Mouse (Mus musculus): ENCODE measurements around the gene Ccdc36. TPM values are rescaled to one million over a fixed set of nuclear protein-coding genes. Genes with fewer than 3 reads are reported as not detected.

The Ccdc36 gene
- polyA plus RNA-seq (2015; fragmentation: Nextera tagmentation; extraction: Ambion mirVana) = 1.6 and 1.7 TPM in 2 replicates

DNA sequence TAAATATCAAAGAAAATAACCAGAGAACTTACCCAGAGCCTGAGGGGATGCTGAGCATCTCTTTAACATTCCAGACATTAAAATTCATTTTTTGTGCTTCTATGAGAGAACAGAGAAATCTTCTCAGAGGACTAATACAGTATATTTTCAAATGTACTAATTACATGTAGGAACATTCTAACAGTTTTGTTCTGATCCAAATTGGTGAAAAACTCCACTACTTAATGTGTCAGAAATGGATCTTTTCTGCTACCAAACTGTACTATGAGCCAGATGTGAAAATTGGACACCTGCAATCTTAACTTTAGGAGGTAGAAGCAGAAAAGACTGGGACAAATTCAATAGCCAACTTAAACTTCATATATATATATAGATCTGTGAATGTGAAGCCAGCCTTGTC is at the start of gene Ccdc36:
Ccdc36 (minus strand) TSS at position 101 of the 400 bp plus-strand sequence.
- Histone ChIP-seq H3K9me3 (ENCODE audit: control insufficient read depth, low read length) (no peaks in the 10 kb centered on the region), H3K9ac (ENCODE audit: low read depth, low read length) (no peak within 1 kb of the TSS), H3K4me3 (ENCODE audit: low read length) (no peak within 1 kb of the TSS), H3K27ac (ENCODE audit: low read depth, low read length) (no peak within 1 kb of the TSS), H3K4me1 (ENCODE audit: control insufficient read depth, insufficient read depth, low read depth, low read length) (no peaks in the 10 kb centered on the region), H3K36me3 (ENCODE audit: control insufficient read depth, insufficient read depth, low read length) (no peaks in the 10 kb centered on the region), H3K27me3 (replicated peaks; ENCODE audit: control insufficient read depth, insufficient read depth, low read length) (no peaks in the 10 kb centered on the region), H3K4me2 (ENCODE audit: low read length) (no peak within 1 kb of the TSS)
- ATAC-seq = no peak

DNA sequence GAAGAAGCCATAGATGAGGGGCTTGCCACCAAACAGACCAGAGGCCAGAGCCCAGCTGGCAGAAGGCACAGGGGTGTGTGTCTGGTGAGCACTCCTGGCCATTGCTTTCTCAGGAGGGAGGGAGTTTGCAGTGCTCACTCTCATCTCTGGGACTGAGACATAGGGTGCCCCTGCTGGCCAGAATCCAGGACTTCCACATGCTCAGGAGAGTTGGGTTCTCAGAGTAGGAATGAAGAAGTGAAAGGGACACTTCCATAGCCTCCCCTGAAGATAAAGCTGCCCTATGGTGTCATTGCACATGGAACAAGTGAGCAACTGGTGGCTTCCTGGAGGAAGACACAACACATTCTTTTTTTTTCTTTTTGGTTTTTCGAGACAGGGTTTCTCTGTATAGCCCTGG is 46.2 kb upstream of the Ccdc36 start:
- ATAC-seq = no peak
- Histone ChIP-seq H3K4me1 (ENCODE audit: control insufficient read depth, insufficient read depth, low read depth, low read length) (peaks cover 11% of the 10 kb centered on the region), H3K36me3 (ENCODE audit: control insufficient read depth, insufficient read depth, low read length) (no peaks in the 10 kb centered on the region), H3K4me2 (ENCODE audit: low read length) (no peak overlapping the region), H3K27ac (ENCODE audit: low read depth, low read length) (no peak overlapping the region), H3K4me3 (ENCODE audit: low read length) (no peak overlapping the region), H3K27me3 (replicated peaks; ENCODE audit: control insufficient read depth, insufficient read depth, low read length) (no peaks in the 10 kb centered on the region), H3K9ac (ENCODE audit: low read depth, low read length) (no peak overlapping the region), H3K9me3 (ENCODE audit: control insufficient read depth, low read length) (no peaks in the 10 kb centered on the region)
- WGBS = 50% methylated on average over 1 of the region's 1 CpGs

DNA sequence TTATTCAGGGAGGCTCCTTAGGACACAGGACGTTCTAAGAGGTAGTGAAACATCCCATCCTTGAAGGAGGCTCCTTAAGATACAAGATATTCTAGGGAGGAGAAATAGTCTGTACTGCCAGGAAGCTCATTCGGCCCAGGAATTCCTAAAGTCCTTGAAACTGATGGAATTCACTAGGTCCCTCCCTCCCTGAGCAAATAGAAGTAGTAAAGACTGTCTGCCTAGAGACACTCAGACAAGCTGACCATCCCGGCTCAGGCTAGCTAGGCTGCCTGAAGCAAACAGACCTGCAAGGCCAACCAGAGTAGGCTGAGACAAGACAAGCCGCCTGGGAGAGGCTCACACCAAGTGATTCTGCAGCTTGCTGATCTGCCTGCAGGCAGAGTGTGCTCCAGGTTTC is 41.6 kb upstream of the Ccdc36 start:
- Histone ChIP-seq H3K4me1 (ENCODE audit: control insufficient read depth, insufficient read depth, low read depth, low read length) (no peaks in the 10 kb centered on the region), H3K9ac (ENCODE audit: low read depth, low read length) (no peak overlapping the region), H3K9me3 (ENCODE audit: control insufficient read depth, low read length) (no peaks in the 10 kb centered on the region), H3K27ac (ENCODE audit: low read depth, low read length) (no peak overlapping the region), H3K27me3 (replicated peaks; ENCODE audit: control insufficient read depth, insufficient read depth, low read length) (no peaks in the 10 kb centered on the region), H3K4me2 (ENCODE audit: low read length) (no peak overlapping the region), H3K36me3 (ENCODE audit: control insufficient read depth, insufficient read depth, low read length) (peaks cover 5% of the 10 kb centered on the region), H3K4me3 (ENCODE audit: low read length) (no peak overlapping the region)
- WGBS = 74% methylated on average over 4 of the region's 4 CpGs
- no peak for ATAC-seq

DNA sequence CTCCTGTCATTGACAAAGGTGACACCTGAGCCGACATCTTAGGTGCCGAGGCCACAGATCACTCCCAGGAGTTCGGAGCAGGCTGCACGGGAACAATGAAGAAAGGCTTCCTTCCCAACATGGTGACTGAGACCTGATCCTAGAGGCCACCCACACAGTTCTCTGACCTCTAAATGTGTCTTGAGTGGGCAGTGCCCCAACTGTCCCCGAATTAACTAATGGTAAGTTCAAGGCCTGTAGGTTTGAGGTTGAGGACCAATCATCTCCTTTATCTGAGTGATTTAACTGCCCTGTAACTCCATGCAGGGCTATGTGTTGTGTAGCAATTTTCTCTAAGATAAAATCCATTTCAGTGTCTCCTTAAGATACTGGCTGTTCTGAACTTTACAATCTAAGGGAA is 41.1 kb upstream of the Ccdc36 start:
- ATAC-seq = no peak
- 85% methylated on average over 5 of the region's 5 CpGs for WGBS
- no peaks in the 10 kb centered on the region for H3K27me3 ChIP-seq (replicated peaks; ENCODE audit: control insufficient read depth, insufficient read depth, low read length)
- H3K4me1 ChIP-seq (ENCODE audit: control insufficient read depth, insufficient read depth, low read depth, low read length) = no peaks in the 10 kb centered on the region
- no peak overlapping the region for H3K4me2 ChIP-seq (ENCODE audit: low read length)
- peaks cover 6% of the 10 kb centered on the region for H3K36me3 ChIP-seq (ENCODE audit: control insufficient read depth, insufficient read depth, low read length)
- no peaks in the 10 kb centered on the region for H3K9me3 ChIP-seq (ENCODE audit: control insufficient read depth, low read length)
- no peak overlapping the region for H3K9ac ChIP-seq (ENCODE audit: low read depth, low read length)
- H3K4me3 ChIP-seq (ENCODE audit: low read length) = no peak overlapping the region
- no peak overlapping the region for H3K27ac ChIP-seq (ENCODE audit: low read depth, low read length)

GRCm38 (mm10) chr9:108466219-108466618 is 37.9 kb upstream of the Ccdc36 start:
- peaks cover 11% of the 10 kb centered on the region for H3K4me1 ChIP-seq (ENCODE audit: control insufficient read depth, insufficient read depth, low read depth, low read length)
- no peaks in the 10 kb centered on the region for H3K27me3 ChIP-seq (replicated peaks; ENCODE audit: control insufficient read depth, insufficient read depth, low read length)

GRCm38 (mm10) chr9:108463713-108464112 is 35.4 kb upstream of the Ccdc36 start:
- no peak overlapping the region for H3K4me2 ChIP-seq (ENCODE audit: low read length)
- 90% methylated on average over 9 of the region's 9 CpGs for WGBS
- no peak for ATAC-seq
- no peaks in the 10 kb centered on the region for H3K27me3 ChIP-seq (replicated peaks; ENCODE audit: control insufficient read depth, insufficient read depth, low read length)
- no peak overlapping the region for H3K9ac ChIP-seq (ENCODE audit: low read depth, low read length)
- no peaks in the 10 kb centered on the region for H3K9me3 ChIP-seq (ENCODE audit: control insufficient read depth, low read length)
- no peak overlapping the region for H3K27ac ChIP-seq (ENCODE audit: low read depth, low read length)
- H3K4me1 ChIP-seq (ENCODE audit: control insufficient read depth, insufficient read depth, low read depth, low read length) = peaks cover 13% of the 10 kb centered on the region
- peaks cover 20% of the 10 kb centered on the region for H3K36me3 ChIP-seq (ENCODE audit: control insufficient read depth, insufficient read depth, low read length)
- no peak overlapping the region for H3K4me3 ChIP-seq (ENCODE audit: low read length)

More at GRCm38 (mm10) chr9:108466219-108466618, 37.9 kb upstream of the Ccdc36 start:
- Histone ChIP-seq H3K27ac (ENCODE audit: low read depth, low read length) (no peak overlapping the region), H3K9me3 (ENCODE audit: control insufficient read depth, low read length) (no peaks in the 10 kb centered on the region), H3K36me3 (ENCODE audit: control insufficient read depth, insufficient read depth, low read length) (peaks cover 20% of the 10 kb centered on the region), H3K4me3 (ENCODE audit: low read length) (no peak overlapping the region), H3K4me2 (ENCODE audit: low read length) (no peak overlapping the region), H3K9ac (ENCODE audit: low read depth, low read length) (no peak overlapping the region)
- WGBS = 93% methylated on average over 2 of the region's 2 CpGs
- no peak for ATAC-seq

- ATAC-seq = no peak
- H3K27ac ChIP-seq (ENCODE audit: low read depth, low read length) = no peak overlapping the region
Observed at GRCm38 (mm10) chr9:108462192-108462591, 33.9 kb upstream of the Ccdc36 start.

DNA sequence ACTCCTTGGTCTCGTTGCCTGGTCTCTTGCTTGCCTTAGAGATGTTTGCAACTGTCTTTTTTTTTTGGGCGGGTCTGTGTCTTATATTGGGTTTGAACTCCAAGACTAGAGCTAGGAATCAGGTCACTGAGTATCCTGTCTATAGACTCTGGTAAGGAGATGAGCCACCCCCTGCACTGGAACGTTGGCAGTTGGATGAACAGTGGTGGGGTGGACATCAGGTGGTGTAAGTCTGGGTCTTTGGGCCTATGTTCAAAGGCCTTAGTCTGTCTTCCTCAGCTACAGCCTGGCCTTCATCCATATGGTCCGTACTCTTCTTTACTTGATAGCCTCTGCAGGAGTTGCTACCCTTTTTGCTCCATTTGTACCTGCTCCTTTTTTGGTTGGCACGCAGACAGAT is 33.4 kb upstream of the Ccdc36 start:
- no peak overlapping the region for H3K27ac ChIP-seq (ENCODE audit: low read depth, low read length)
- peaks cover 13% of the 10 kb centered on the region for H3K4me1 ChIP-seq (ENCODE audit: control insufficient read depth, insufficient read depth, low read depth, low read length)
- H3K4me2 ChIP-seq (ENCODE audit: low read length) = peak overlapping the region; percentile 97
- no peaks in the 10 kb centered on the region for H3K27me3 ChIP-seq (replicated peaks; ENCODE audit: control insufficient read depth, insufficient read depth, low read length)
- H3K36me3 ChIP-seq (ENCODE audit: control insufficient read depth, insufficient read depth, low read length) = peaks cover 20% of the 10 kb centered on the region
- peak overlapping the region; percentile 87 for H3K4me3 ChIP-seq (ENCODE audit: low read length)
- 89% methylated on average over 5 of the region's 5 CpGs for WGBS
- H3K9me3 ChIP-seq (ENCODE audit: control insufficient read depth, low read length) = no peaks in the 10 kb centered on the region
- ATAC-seq = no peak
- H3K9ac ChIP-seq (ENCODE audit: low read depth, low read length) = no peak overlapping the region

More at GRCm38 (mm10) chr9:108462192-108462591, 33.9 kb upstream of the Ccdc36 start:
- Histone ChIP-seq H3K4me1 (ENCODE audit: control insufficient read depth, insufficient read depth, low read depth, low read length) (peaks cover 13% of the 10 kb centered on the region), H3K36me3 (ENCODE audit: control insufficient read depth, insufficient read depth, low read length) (peaks cover 20% of the 10 kb centered on the region), H3K4me2 (ENCODE audit: low read length) (no peak overlapping the region), H3K9ac (ENCODE audit: low read depth, low read length) (no peak overlapping the region), H3K27me3 (replicated peaks; ENCODE audit: control insufficient read depth, insufficient read depth, low read length) (no peaks in the 10 kb centered on the region), H3K4me3 (ENCODE audit: low read length) (no peak overlapping the region), H3K9me3 (ENCODE audit: control insufficient read depth, low read length) (no peaks in the 10 kb centered on the region)
- WGBS = 87% methylated on average over 10 of the region's 10 CpGs

DNA sequence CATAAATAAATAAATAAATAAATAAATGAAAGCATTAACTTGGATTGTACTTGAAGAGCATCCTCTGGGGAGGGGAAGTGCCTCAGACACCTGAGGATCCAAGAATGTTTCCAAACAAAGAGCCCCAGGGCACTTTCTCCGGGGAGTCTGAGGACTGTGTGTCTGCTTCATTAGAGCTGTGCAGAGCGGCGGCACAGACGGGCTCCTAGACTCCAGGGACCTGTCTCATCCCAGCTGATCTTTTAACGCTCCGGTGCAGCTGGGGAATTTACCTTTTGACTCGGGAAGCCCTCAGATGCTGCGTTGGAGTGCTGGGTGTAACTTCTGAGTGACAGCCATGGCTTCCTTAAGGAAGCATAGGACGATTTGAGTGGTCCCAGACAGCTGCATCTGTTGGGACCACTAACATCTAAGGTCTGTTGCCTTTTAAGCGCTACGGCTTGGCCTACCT is 32.9 kb upstream of the Ccdc36 start, which contains the start of gene Klhdc8b:
Klhdc8b (minus strand) TSS at position 401 of the 451 bp plus-strand sequence.
- Histone ChIP-seq H3K4me2 (ENCODE audit: low read length) (peak within 1 kb of the TSS; percentile 97), H3K36me3 (ENCODE audit: control insufficient read depth, insufficient read depth, low read length) (peaks cover 20% of the 10 kb centered on the region), H3K4me1 (ENCODE audit: control insufficient read depth, insufficient read depth, low read depth, low read length) (peaks cover 13% of the 10 kb centered on the region), H3K9ac (ENCODE audit: low read depth, low read length) (peak within 1 kb of the TSS; percentile 92), H3K9me3 (ENCODE audit: control insufficient read depth, low read length) (no peaks in the 10 kb centered on the region), H3K4me3 (ENCODE audit: low read length) (peak within 1 kb of the TSS; percentile 87), H3K27ac (ENCODE audit: low read depth, low read length) (peak within 1 kb of the TSS; percentile 88), H3K27me3 (replicated peaks; ENCODE audit: control insufficient read depth, insufficient read depth, low read length) (no peaks in the 10 kb centered on the region)
- 24% methylated on average over 11 of the region's 11 CpGs for WGBS
- ATAC-seq = peak; percentile 37

Data from hindbrain, embryonic 16.5 days (tissue).